Mouse (Mus musculus): ENCODE data around the gene Ankrd11. TPM values are rescaled to one million over a fixed set of nuclear protein-coding genes. Genes with fewer than 3 reads are reported as not detected.
"Not testable (repeated sequence)": the region's sequence is repeated elsewhere in the genome, so short reads cannot be mapped to it uniquely, and the experiment has no call there.

Gene Ankrd11
- polyA plus RNA-seq, 1 experiment from 2014 or later = 108 TPM

- 83% methylated on average over 11 of the region's 11 CpGs for WGBS
- ATAC-seq (ENCODE audit: insufficient number of reproducible peaks, insufficient read depth, low FRiP score, low TSS enrichment, low read depth) = no peak
- no peak overlapping the region for H3K27ac ChIP-seq
These were observed 2.5 kb downstream of the Ankrd11 start for GRCm38 (mm10) chr8:123039376-123040109.

GRCm38 (mm10) chr8:123038351-123038750 lies 3.7 kb downstream of the Ankrd11 start:
- H3K9me3 ChIP-seq = no peaks in the 10 kb centered on the region
- ATAC-seq (ENCODE audit: insufficient number of reproducible peaks, insufficient read depth, low FRiP score, low TSS enrichment, low read depth) = no peak
- H3K4me3 ChIP-seq (replicated peaks) = no peak overlapping the region
- no peaks in the 10 kb centered on the region for H3K36me3 ChIP-seq
- H3K4me2 ChIP-seq = no peak overlapping the region
- no peak overlapping the region for H3K27ac ChIP-seq
- 79% methylated on average over 2 of the region's 2 CpGs for WGBS
- no peaks in the 10 kb centered on the region for H3K27me3 ChIP-seq
- no peak overlapping the region for H3K9ac ChIP-seq (replicated peaks)
- peaks cover 26% of the 10 kb centered on the region for H3K4me1 ChIP-seq (replicated peaks)

More at GRCm38 (mm10) chr8:123039376-123040109, 2.5 kb downstream of the Ankrd11 start:
- H3K36me3 ChIP-seq = peaks cover 3% of the 10 kb centered on the region; the same call in 1 of the 2 replicates
- peaks cover 28% of the 10 kb centered on the region for H3K4me1 ChIP-seq (replicated peaks)
- H3K9ac ChIP-seq (replicated peaks) = peak overlapping the region; percentile 31; the same call in 1 of the 2 replicates
- H3K9me3 ChIP-seq = no peaks in the 10 kb centered on the region
- H3K4me3 ChIP-seq (replicated peaks) = peak overlapping the region; percentile 100
- peak overlapping the region; percentile 74 for H3K4me2 ChIP-seq
- H3K27me3 ChIP-seq = no peaks in the 10 kb centered on the region

GRCm38 (mm10) chr8:123037487-123037886 lies 4.6 kb downstream of the Ankrd11 start:
- Histone ChIP-seq H3K9me3 (no peaks in the 10 kb centered on the region), H3K4me1 (replicated peaks) (peaks cover 22% of the 10 kb centered on the region), H3K27me3 (no peaks in the 10 kb centered on the region), H3K9ac (replicated peaks) (no peak overlapping the region), H3K27ac (no peak overlapping the region), H3K4me2 (no peak overlapping the region), H3K36me3 (no peaks in the 10 kb centered on the region), H3K4me3 (replicated peaks) (no peak overlapping the region)
- WGBS = 87% methylated on average over 11 of the region's 11 CpGs
- ATAC-seq (ENCODE audit: insufficient number of reproducible peaks, insufficient read depth, low FRiP score, low TSS enrichment, low read depth) = no peak

GRCm38 (mm10) chr8:123036956-123037355 lies 5.1 kb downstream of the Ankrd11 start:
- Histone ChIP-seq H3K27me3 (no peaks in the 10 kb centered on the region), H3K4me2 (no peak overlapping the region), H3K9ac (replicated peaks) (no peak overlapping the region), H3K27ac (no peak overlapping the region), H3K9me3 (no peaks in the 10 kb centered on the region), H3K4me3 (replicated peaks) (no peak overlapping the region), H3K4me1 (replicated peaks) (peaks cover 22% of the 10 kb centered on the region), H3K36me3 (no peaks in the 10 kb centered on the region)
- 60% methylated on average over 3 of the region's 3 CpGs for WGBS
- ATAC-seq (ENCODE audit: insufficient number of reproducible peaks, insufficient read depth, low FRiP score, low TSS enrichment, low read depth) = no peak

- no peaks in the 10 kb centered on the region for H3K9me3 ChIP-seq
- no peak for ATAC-seq (ENCODE audit: insufficient number of reproducible peaks, insufficient read depth, low FRiP score, low TSS enrichment, low read depth)
- no peak overlapping the region for H3K27ac ChIP-seq
- peaks cover 7% of the 10 kb centered on the region for H3K4me1 ChIP-seq (replicated peaks)
- H3K4me3 ChIP-seq (replicated peaks) = no peak overlapping the region
- H3K9ac ChIP-seq (replicated peaks) = no peak overlapping the region
- H3K27me3 ChIP-seq = no peaks in the 10 kb centered on the region
- H3K4me2 ChIP-seq = no peak overlapping the region
- 81% methylated on average over 6 of the region's 6 CpGs for WGBS
- H3K36me3 ChIP-seq = no peaks in the 10 kb centered on the region
These were observed 7.9 kb downstream of the Ankrd11 start for GRCm38 (mm10) chr8:123034171-123034570.

- Histone ChIP-seq H3K4me1 (replicated peaks) (peaks cover 7% of the 10 kb centered on the region), H3K9me3 (no peaks in the 10 kb centered on the region), H3K4me2 (no peak overlapping the region), H3K27me3 (no peaks in the 10 kb centered on the region), H3K27ac (no peak overlapping the region), H3K36me3 (no peaks in the 10 kb centered on the region), H3K9ac (replicated peaks) (no peak overlapping the region), H3K4me3 (replicated peaks) (no peak overlapping the region)
- no peak for ATAC-seq (ENCODE audit: insufficient number of reproducible peaks, insufficient read depth, low FRiP score, low TSS enrichment, low read depth)
These were observed 8.6 kb downstream of the Ankrd11 start for GRCm38 (mm10) chr8:123033431-123033830.

GRCm38 (mm10) chr8:123032730-123033129 lies 9.3 kb downstream of the Ankrd11 start:
- Histone ChIP-seq H3K4me3 (replicated peaks) (no peak overlapping the region), H3K4me2 (no peak overlapping the region), H3K27ac (no peak overlapping the region), H3K9ac (replicated peaks) (no peak overlapping the region), H3K36me3 (peaks cover 4% of the 10 kb centered on the region; the same call in 1 of the 2 replicates), H3K4me1 (replicated peaks) (peaks cover 7% of the 10 kb centered on the region), H3K9me3 (no peaks in the 10 kb centered on the region), H3K27me3 (no peaks in the 10 kb centered on the region)
- ATAC-seq (ENCODE audit: insufficient number of reproducible peaks, insufficient read depth, low FRiP score, low TSS enrichment, low read depth) = no peak

- Histone ChIP-seq H3K4me1 (replicated peaks) (peaks cover 7% of the 10 kb centered on the region), H3K36me3 (peaks cover 5% of the 10 kb centered on the region; the same call in 1 of the 2 replicates), H3K4me2 (no peak overlapping the region), H3K9me3 (no peaks in the 10 kb centered on the region), H3K27ac (no peak overlapping the region), H3K9ac (replicated peaks) (no peak overlapping the region), H3K27me3 (no peaks in the 10 kb centered on the region), H3K4me3 (replicated peaks) (no peak overlapping the region)
- 87% methylated on average over 7 of the region's 7 CpGs for WGBS
- no peak for ATAC-seq (ENCODE audit: insufficient number of reproducible peaks, insufficient read depth, low FRiP score, low TSS enrichment, low read depth)
These were observed 10.6 kb downstream of the Ankrd11 start for GRCm38 (mm10) chr8:123031321-123031978.

GRCm38 (mm10) chr8:123030091-123030490 lies 12.0 kb downstream of the Ankrd11 start:
- not testable (repeated sequence) for H3K4me3 ChIP-seq (replicated peaks)

GRCm38 (mm10) chr8:123027786-123028185 lies 14.3 kb downstream of the Ankrd11 start:
- no peaks in the 10 kb centered on the region for H3K27me3 ChIP-seq
- H3K4me3 ChIP-seq (replicated peaks) = no peak overlapping the region
- no peak overlapping the region for H3K4me2 ChIP-seq
- WGBS = 96% methylated on average over 8 of the region's 8 CpGs
- H3K36me3 ChIP-seq = peaks cover 10% of the 10 kb centered on the region
- no peak overlapping the region for H3K9ac ChIP-seq (replicated peaks)
- H3K27ac ChIP-seq = no peak overlapping the region
- H3K9me3 ChIP-seq = no peaks in the 10 kb centered on the region
- no peak for ATAC-seq (ENCODE audit: insufficient number of reproducible peaks, insufficient read depth, low FRiP score, low TSS enrichment, low read depth)
- H3K4me1 ChIP-seq (replicated peaks) = peaks cover 3% of the 10 kb centered on the region; the same call in 1 of the 2 replicates

More at GRCm38 (mm10) chr8:123030091-123030490, 12.0 kb downstream of the Ankrd11 start:
- not testable (repeated sequence) for H3K27ac ChIP-seq; H3K36me3 ChIP-seq; ATAC-seq (ENCODE audit: insufficient number of reproducible peaks, insufficient read depth, low FRiP score, low TSS enrichment, low read depth); H3K4me2 ChIP-seq; H3K9me3 ChIP-seq; H3K27me3 ChIP-seq; H3K4me1 ChIP-seq (replicated peaks); H3K9ac ChIP-seq (replicated peaks)
- WGBS = 72% methylated on average over 5 of the region's 5 CpGs

- no peak for ATAC-seq (ENCODE audit: insufficient number of reproducible peaks, insufficient read depth, low FRiP score, low TSS enrichment, low read depth)
- Histone ChIP-seq H3K36me3 (peaks cover 10% of the 10 kb centered on the region), H3K4me1 (replicated peaks) (peaks cover 12% of the 10 kb centered on the region; the same call in 1 of the 2 replicates)
These were observed 16.1 kb downstream of the Ankrd11 start for GRCm38 (mm10) chr8:123025951-123026351.

More at GRCm38 (mm10) chr8:123025951-123026351, 16.1 kb downstream of the Ankrd11 start:
- H3K9ac ChIP-seq (replicated peaks) = no peak overlapping the region
- 83% methylated on average over 3 of the region's 3 CpGs for WGBS
- no peaks in the 10 kb centered on the region for H3K27me3 ChIP-seq
- H3K4me3 ChIP-seq (replicated peaks) = no peak overlapping the region
- H3K4me2 ChIP-seq = no peak overlapping the region
- H3K9me3 ChIP-seq = no peaks in the 10 kb centered on the region
- no peak overlapping the region for H3K27ac ChIP-seq
